Mouse (Mus musculus) Patski (cell line): ENCODE data around the gene Hoxd8. TPM values are rescaled to one million over a fixed set of nuclear protein-coding genes. Genes with fewer than 3 reads are reported as not detected.

Experiments
- ATAC-seq: fragments of 100-300 bp; one replicate; pipeline ENCODE4 v1.8.0; 2021
- CTCF ChIA-PET: fragments of 350-600 bp; sonication (Branson Sonifier 250); formaldehyde crosslinking; loops from one replicate; lab custom pipeline; 2022; ENCODE audit warnings: inconsistent platforms; lab: Charles Lee
- POLR2A ChIA-PET: fragments of 350-600 bp; sonication (Branson Sonifier 250); formaldehyde crosslinking; loops from one replicate; lab custom pipeline; 2022; ENCODE audit warnings: antibody characterized with exemption, inconsistent platforms; lab: Charles Lee
- DNase-seq: peaks from one replicate; pipeline ENCODE4 v3.0.0-alpha.2; 2011; ENCODE audit warnings: low read depth, low spot score
- H3K27me3 ChIP-seq: fragments of 371-371 bp; one replicate; pipeline ENCODE4 v1.5.1; 2021
- CTCF ChIP-seq: fragments of 100-300 bp; IDR thresholded peaks from one replicate; pipeline ENCODE4 v1.5.1; 2021
- in situ Hi-C: fragments of 300-500 bp; cut with MboI; formaldehyde crosslinking; loops from 3 replicates; pipeline ENCODE4 v1.11.1; 2018; ENCODE audit warnings: low pct_unique_long_range_greater_than_20kb, mixed read lengths
- polyA plus RNA-seq: library from polyadenylated mRNA; unstranded; gene quantifications from one replicate; pipeline ENCODE4 v1.2.3, GENCODE M21; 2021

Hoxd8 gene
- polyA plus RNA-seq, 1 experiment from 2014 or later: 17.1 TPM

GRCm38 (mm10) chr2:74733765-74734164 is 29.4 kb downstream of the Hoxd8 start:
- ATAC-seq (no peak), DNase-seq (no peak)
- no peak for TF ChIP-seq CTCF
- ChIA-PET CTCF (no interaction called here), POLR2A (interaction anchor here (0.7 kb wide), 1 partner anchor 30 kb away, joined by 3 read pairs; no protein-coding TSS in a partner anchor)
- H3K27me3 ChIP-seq: no peaks in the 10 kb centered on the region
- in situ Hi-C loops: no loop called here

GRCm38 (mm10) chr2:74734451-74734850 is 30.0 kb downstream of the Hoxd8 start:
- POLR2A ChIA-PET: no interaction called here
- DNase-seq: no peak

GRCm38 (mm10) chr2:74734996-74735811 is 30.8 kb downstream of the Hoxd8 start:
- in situ Hi-C loops: no loop called here

More at GRCm38 (mm10) chr2:74734451-74734850, 30.0 kb downstream of the Hoxd8 start:
- in situ Hi-C loops: no loop called here
- TF ChIP-seq CTCF: no peak
- no peak for ATAC-seq
- no peaks in the 10 kb centered on the region for H3K27me3 ChIP-seq
- CTCF ChIA-PET: no interaction called here

GRCm38 (mm10) chr2:74735851-74736687 is 31.7 kb downstream of the Hoxd8 start:
- CTCF ChIA-PET: no interaction called here
- no peaks in the 10 kb centered on the region for H3K27me3 ChIP-seq
- POLR2A ChIA-PET: interaction anchor here (0.6 kb wide), 1 partner anchor 25 kb away, joined by 4 read pairs; no protein-coding TSS in a partner anchor
- DNase-seq (no peak), ATAC-seq (no peak)
- no peak for TF ChIP-seq CTCF
- in situ Hi-C loops: no loop called here

More at GRCm38 (mm10) chr2:74734996-74735811, 30.8 kb downstream of the Hoxd8 start:
- H3K27me3 ChIP-seq: no peaks in the 10 kb centered on the region
- TF ChIP-seq CTCF: no peak
- no peak for DNase-seq
- ChIA-PET CTCF (no interaction called here), POLR2A (interaction anchor here (0.6 kb wide), 1 partner anchor 26 kb away, joined by 4 read pairs; no protein-coding TSS in a partner anchor)
- no peak for ATAC-seq

GRCm38 (mm10) chr2:74736688-74737577 is 32.5 kb downstream of the Hoxd8 start:
- CTCF ChIA-PET: no interaction called here
- TF ChIP-seq CTCF: no peak
- ATAC-seq (no peak), DNase-seq (no peak)
- H3K27me3 ChIP-seq: no peaks in the 10 kb centered on the region
- POLR2A ChIA-PET: no interaction called here
- in situ Hi-C loops: no loop called here

- H3K27me3 ChIP-seq: no peaks in the 10 kb centered on the region
- no peak for TF ChIP-seq CTCF
- CTCF ChIA-PET: no interaction called here
- in situ Hi-C loops: no loop called here
- POLR2A ChIA-PET: no interaction called here
- DNase-seq (no peak), ATAC-seq (no peak)
Measured at GRCm38 (mm10) chr2:74737578-74738070, 33.2 kb downstream of the Hoxd8 start.

- ChIA-PET POLR2A (no interaction called here), CTCF (no interaction called here)
- DNase-seq (no peak), ATAC-seq (no peak)
- H3K27me3 ChIP-seq: no peaks in the 10 kb centered on the region
- in situ Hi-C loops: no loop called here
- no peak for TF ChIP-seq CTCF
Measured at GRCm38 (mm10) chr2:74738623-74739475, 34.4 kb downstream of the Hoxd8 start.

GRCm38 (mm10) chr2:74739476-74739800 is 35.0 kb downstream of the Hoxd8 start:
- in situ Hi-C loops: no loop called here
- ATAC-seq: no peak
- POLR2A ChIA-PET: no interaction called here
- DNase-seq: no peak
- no peaks in the 10 kb centered on the region for H3K27me3 ChIP-seq
- CTCF ChIA-PET: no interaction called here
- no peak for TF ChIP-seq CTCF

GRCm38 (mm10) chr2:74739869-74740268 is 35.5 kb downstream of the Hoxd8 start:
- DNase-seq (no peak), ATAC-seq (no peak)
- no peak for TF ChIP-seq CTCF
- no peaks in the 10 kb centered on the region for H3K27me3 ChIP-seq
- CTCF ChIA-PET: no interaction called here
- POLR2A ChIA-PET: no interaction called here
- in situ Hi-C loops: no loop called here
